Mouse (Mus musculus) neural tube, embryonic 15.5 days (tissue): ENCODE measurements around the gene Col18a1. TPM values are rescaled to one million over a fixed set of nuclear protein-coding genes. Genes with fewer than 3 reads are reported as not detected.
A peak's percentile ranks its signal among the peaks of the same experiment; 100 is the strongest.

Experiments
- ATAC-seq: fragments of 200-750 bp; cut with Nextera tagmentation; 2 replicates; pipeline ENCODE4 v1.8.0; 2017; ENCODE audit warnings: mild to moderate bottlenecking, moderate TSS enrichment, moderate library complexity; ENCODE audit not compliant: low FRiP score
- H3K27ac ChIP-seq: fragments of 300-500 bp; sonication (generic); replicated peaks from 2 replicates; pipeline ENCODE4 v1.5.1; 2015; ENCODE audit warnings: mild to moderate bottlenecking, inconsistent platforms
- H3K27me3 ChIP-seq: fragments of 300-500 bp; sonication (generic); replicated peaks from 2 replicates; pipeline ENCODE4 v1.6.1; 2015; ENCODE audit warnings: inconsistent platforms
- H3K36me3 ChIP-seq: fragments of 300-500 bp; sonication (generic); 2 replicates; pipeline ENCODE4 v1.6.1; 2015; ENCODE audit warnings: inconsistent platforms
- H3K4me1 ChIP-seq: fragments of 300-500 bp; sonication (generic); 2 replicates; pipeline ENCODE4 v1.6.1; 2015; ENCODE audit warnings: inconsistent platforms
- H3K4me2 ChIP-seq: fragments of 300-500 bp; sonication (generic); 2 replicates; pipeline ENCODE4 v1.6.1; 2015; ENCODE audit warnings: inconsistent platforms, mild to moderate bottlenecking, moderate library complexity
- H3K4me3 ChIP-seq: fragments of 300-500 bp; sonication (generic); replicated peaks from 2 replicates; pipeline ENCODE4 v1.5.1; 2015; ENCODE audit warnings: mild to moderate bottlenecking, inconsistent platforms
- H3K9ac ChIP-seq: fragments of 300-500 bp; sonication (generic); replicated peaks from 2 replicates; pipeline ENCODE4 v1.6.1; 2015; ENCODE audit warnings: mild to moderate bottlenecking, inconsistent platforms
- H3K9me3 ChIP-seq: fragments of 300-500 bp; sonication (generic); replicated peaks from 2 replicates; pipeline ENCODE4 v1.6.1; 2016; ENCODE audit warnings: inconsistent platforms
- WGBS: fragments of 180-500 bp; shearing (Covaris S2); methylation state at CpG from one replicate; pipeline ENCODE4 v1.1.7; 2015; ENCODE audit warnings: mixed read lengths; 5-methylcytosine and 5-hydroxymethylcytosine counted together
- polyA plus RNA-seq: library from polyadenylated mRNA; unstranded; fragments of >200 nt; fragmentation: Nextera tagmentation; extraction: Ambion mirVana; gene quantifications from 2 replicates; pipeline ENCODE4 v1.2.1, GENCODE M21; 2015

Col18a1 gene
- polyA plus RNA-seq, 1 experiment from 2014 or later, result 37.5 TPM

DNA sequence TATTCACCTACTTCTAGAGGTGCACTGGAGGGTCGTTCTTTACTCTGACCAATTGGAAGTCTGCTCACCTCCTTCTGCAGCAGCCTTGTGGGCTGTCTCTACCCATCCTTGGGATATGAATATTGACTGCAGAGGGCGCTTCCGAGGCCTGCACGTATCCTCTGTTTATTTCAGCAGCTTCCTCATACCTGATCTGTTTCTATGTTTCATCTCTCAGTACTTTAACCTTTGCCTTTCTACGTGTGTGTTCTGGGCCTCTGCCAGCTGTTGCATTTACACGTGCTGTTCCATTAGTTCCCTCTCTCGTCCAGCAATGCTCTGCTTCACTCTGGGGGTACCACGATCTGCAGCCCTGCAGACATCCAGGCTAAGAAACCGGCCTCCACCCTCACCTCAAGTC lies 148.7 kb downstream of the Col18a1 start:
- Histone ChIP-seq H3K36me3 (no peaks in the 10 kb centered on the region), H3K4me1 (peaks cover 7% of the 10 kb centered on the region; the same call in 1 of the 2 replicates), H3K27me3 (no peaks in the 10 kb centered on the region), H3K27ac (no peak overlapping the region), H3K4me3 (no peak overlapping the region), H3K4me2 (no peak overlapping the region), H3K9me3 (no peaks in the 10 kb centered on the region), H3K9ac (no peak overlapping the region)
- ATAC-seq, result 0 out of 2 replicates have a peak, but pooled peaks have one; percentile 6
- WGBS, result 71% methylated on average over 9 of the region's 9 CpGs

DNA sequence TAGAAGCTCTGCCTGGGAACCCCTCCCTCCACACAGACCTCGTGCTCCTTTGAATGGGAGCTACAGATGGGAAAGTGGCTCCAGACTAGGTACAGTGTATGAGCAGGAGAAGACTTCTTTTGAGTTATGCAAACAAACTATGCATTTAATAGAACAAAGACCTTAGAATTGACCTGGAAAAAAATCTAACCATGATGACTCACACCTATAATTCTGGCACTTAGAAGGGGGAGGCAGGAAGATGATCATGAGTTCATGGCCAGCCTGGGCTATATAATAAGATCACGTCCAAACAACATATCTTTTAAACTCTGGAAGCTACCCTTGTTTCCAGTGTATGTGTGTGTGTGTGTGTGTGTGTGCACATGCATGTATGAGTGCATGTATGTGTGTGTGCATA lies 149.3 kb downstream of the Col18a1 start:
- H3K4me1 ChIP-seq, result peaks cover 7% of the 10 kb centered on the region; the same call in 1 of the 2 replicates
- no peaks in the 10 kb centered on the region for H3K36me3 ChIP-seq
- H3K9ac ChIP-seq, result no peak overlapping the region
- H3K27ac ChIP-seq, result no peak overlapping the region; the same call in 1 of the 2 replicates
- no peak overlapping the region for H3K4me2 ChIP-seq
- no peaks in the 10 kb centered on the region for H3K9me3 ChIP-seq
- no peaks in the 10 kb centered on the region for H3K27me3 ChIP-seq
- H3K4me3 ChIP-seq, result no peak overlapping the region
- 74% methylated on average over 2 of the region's 2 CpGs for WGBS
- no peak for ATAC-seq

DNA sequence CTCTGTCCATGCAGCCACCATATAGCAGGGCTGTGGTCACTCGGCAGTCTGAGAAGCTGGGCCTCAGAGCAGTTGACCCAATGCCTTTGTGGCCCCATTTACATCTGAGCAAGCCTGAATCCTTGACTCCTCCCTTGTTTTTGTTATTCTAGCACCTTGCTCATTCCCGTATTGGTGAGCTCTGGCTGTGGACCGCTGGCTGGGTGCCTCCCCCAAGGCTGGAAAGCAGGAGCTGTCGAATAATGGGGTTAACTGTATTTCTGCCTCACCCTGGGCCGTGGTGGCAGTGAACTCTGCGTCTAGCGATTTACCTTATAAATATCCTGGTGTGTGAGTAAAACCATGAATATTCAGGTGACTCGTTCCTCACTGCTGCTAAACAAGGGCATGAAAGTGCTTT lies 149.8 kb downstream of the Col18a1 start:
- peaks cover 4% of the 10 kb centered on the region; the same call in 1 of the 2 replicates for H3K4me1 ChIP-seq
- H3K9ac ChIP-seq, result no peak overlapping the region
- no peaks in the 10 kb centered on the region for H3K9me3 ChIP-seq
- no peak overlapping the region for H3K4me2 ChIP-seq
- no peaks in the 10 kb centered on the region for H3K27me3 ChIP-seq
- 21% methylated on average over 8 of the region's 8 CpGs for WGBS
- H3K27ac ChIP-seq, result no peak overlapping the region; the same call in 1 of the 2 replicates
- H3K4me3 ChIP-seq, result no peak overlapping the region
- ATAC-seq, result no peak
- no peaks in the 10 kb centered on the region for H3K36me3 ChIP-seq

DNA sequence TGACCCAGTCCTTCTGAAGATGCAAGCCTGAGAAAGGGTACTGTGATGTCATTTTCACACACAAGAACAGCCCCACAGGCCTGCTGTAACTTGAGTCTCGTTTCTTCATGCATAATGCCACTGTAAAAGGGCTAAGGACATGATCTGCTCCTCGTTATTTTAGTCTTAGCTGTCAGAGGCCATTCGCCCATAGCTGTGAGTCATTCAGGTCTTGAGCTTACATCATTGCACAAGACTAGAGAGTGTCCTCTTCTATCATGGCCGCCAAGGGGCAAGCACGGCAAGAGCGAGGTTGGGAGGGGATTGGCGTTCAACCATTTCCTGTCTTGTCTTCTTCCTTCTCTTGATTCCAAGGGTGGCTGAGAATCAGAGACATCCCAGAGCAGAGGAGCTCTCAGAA lies 150.3 kb downstream of the Col18a1 start:
- H3K4me2 ChIP-seq, result no peak overlapping the region
- no peaks in the 10 kb centered on the region; the same call in 1 of the 2 replicates for H3K4me1 ChIP-seq
- H3K9ac ChIP-seq, result no peak overlapping the region
- H3K9me3 ChIP-seq, result no peaks in the 10 kb centered on the region
- no peak overlapping the region for H3K27ac ChIP-seq
- no peaks in the 10 kb centered on the region for H3K36me3 ChIP-seq
- H3K27me3 ChIP-seq, result no peaks in the 10 kb centered on the region
- no peak overlapping the region for H3K4me3 ChIP-seq
- 92% methylated on average over 7 of the region's 7 CpGs for whole genome bisulfite sequencing
- no peak for ATAC-seq

DNA sequence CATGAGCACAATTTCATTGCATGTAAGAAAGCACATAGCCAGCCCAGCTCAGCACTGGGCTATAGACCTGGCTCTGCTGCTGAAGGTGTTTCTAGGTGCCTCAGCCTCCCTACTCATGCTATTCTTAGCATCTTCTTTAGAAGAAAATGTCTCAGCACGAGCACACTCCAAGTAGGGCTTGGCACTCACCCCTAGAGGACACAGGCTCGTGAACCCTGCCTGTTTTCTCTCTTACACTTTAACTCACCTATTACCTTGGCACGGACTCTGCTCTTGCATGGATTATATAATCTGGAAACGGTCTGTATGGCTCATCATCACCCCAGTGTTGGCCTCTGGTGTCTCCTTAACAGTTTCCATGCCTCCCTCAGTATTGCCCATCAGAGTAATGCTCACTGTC lies 154.7 kb downstream of the Col18a1 start:
- Histone ChIP-seq H3K36me3 (no peaks in the 10 kb centered on the region), H3K9me3 (no peaks in the 10 kb centered on the region), H3K4me1 (peaks cover 15% of the 10 kb centered on the region), H3K4me3 (no peak overlapping the region), H3K27me3 (no peaks in the 10 kb centered on the region), H3K4me2 (no peak overlapping the region), H3K9ac (no peak overlapping the region), H3K27ac (no peak overlapping the region)
- ATAC-seq, result no peak
- WGBS, result 84% methylated on average over 4 of the region's 4 CpGs

DNA sequence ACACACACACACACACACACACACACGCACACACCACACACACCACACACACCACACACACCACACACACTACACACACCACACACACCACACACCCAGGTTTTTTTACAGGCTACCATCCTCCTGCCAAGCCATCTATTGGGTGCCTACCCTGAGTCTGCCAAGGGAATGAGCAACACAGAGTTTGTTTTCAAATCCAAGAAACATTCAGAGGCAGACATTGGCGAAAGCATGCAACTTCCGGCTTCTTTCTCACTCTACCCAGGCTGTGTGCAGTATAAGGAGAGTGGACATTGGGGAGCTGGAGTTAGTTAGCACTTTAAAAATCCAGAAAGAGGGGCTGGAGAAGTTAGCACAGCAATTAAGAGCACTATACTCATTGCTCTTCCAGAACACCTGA lies 157.7 kb downstream of the Col18a1 start:
- Histone ChIP-seq H3K27ac (0 out of 2 replicates have a peak overlapping the region, but pooled peaks have one; percentile 23), H3K4me3 (no peak overlapping the region), H3K27me3 (no peaks in the 10 kb centered on the region), H3K4me1 (peaks cover 15% of the 10 kb centered on the region), H3K36me3 (no peaks in the 10 kb centered on the region), H3K4me2 (no peak overlapping the region), H3K9ac (no peak overlapping the region), H3K9me3 (no peaks in the 10 kb centered on the region)
- no peak for ATAC-seq
- 89% methylated on average over 3 of the region's 3 CpGs for WGBS

DNA sequence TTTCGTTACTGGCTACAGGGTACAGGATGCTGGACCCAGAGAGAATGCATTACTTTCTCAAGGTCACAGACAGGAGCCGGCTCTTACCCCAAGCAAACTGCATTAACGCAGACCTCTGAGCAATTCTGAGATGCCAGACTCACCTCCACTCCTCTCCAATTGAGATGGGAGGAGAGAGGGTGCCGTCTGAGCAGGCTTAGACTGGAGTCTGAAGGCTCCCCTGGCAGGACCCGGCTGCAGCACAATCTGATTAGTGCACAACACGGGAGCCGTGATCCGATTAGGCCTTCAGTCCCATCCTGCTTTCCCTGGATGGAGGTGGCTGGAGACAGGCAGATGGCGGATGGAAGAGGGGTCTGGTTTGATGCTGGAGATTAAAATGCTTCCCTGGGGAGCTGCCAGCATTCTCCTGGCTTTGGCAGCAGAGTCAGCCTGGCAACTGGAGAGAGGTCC lies 158.2 kb downstream of the Col18a1 start:
- peaks cover 15% of the 10 kb centered on the region for H3K4me1 ChIP-seq
- WGBS, result 18% methylated on average over 9 of the region's 9 CpGs
- H3K27ac ChIP-seq, result peak overlapping the region; percentile 65
- H3K36me3 ChIP-seq, result no peaks in the 10 kb centered on the region
- no peaks in the 10 kb centered on the region for H3K9me3 ChIP-seq
- H3K4me3 ChIP-seq, result no peak overlapping the region
- H3K4me2 ChIP-seq, result no peak overlapping the region
- H3K27me3 ChIP-seq, result no peaks in the 10 kb centered on the region
- ATAC-seq, result peak; percentile 61; the same call in 1 of the 2 replicates
- H3K9ac ChIP-seq, result no peak overlapping the region

DNA sequence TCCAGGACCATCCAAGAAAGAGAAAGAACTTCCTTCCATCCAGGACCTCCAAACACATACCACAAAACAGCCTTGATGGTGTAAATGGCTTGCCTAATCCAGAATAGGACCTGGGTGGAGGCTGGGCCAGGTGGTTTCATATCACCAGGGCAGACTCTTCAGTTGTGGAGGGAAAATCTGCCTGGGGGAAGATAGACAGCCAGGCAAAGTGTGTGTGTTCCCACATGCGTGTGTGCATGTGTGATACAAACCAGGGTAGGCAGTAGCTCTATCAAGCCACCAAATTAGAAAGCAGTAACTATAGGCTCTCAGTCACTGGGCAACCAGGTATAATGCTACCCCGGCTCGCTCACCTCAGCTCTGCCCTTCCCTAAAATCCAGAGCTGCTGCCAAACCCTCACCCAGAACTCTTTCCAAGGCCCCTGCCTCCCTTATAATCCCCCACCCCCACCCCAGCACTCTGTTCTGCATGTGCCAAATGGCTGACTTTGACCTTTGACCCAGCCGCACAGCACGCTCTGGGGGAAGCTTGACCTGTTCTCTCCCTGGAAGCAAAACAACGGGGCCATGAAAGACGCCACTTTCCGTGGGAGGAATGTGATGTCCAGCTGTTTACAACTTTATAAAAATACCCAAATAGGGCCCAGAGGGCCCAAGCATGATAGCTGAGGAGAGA lies 158.8 kb downstream of the Col18a1 start:
- no peaks in the 10 kb centered on the region for H3K27me3 ChIP-seq
- ATAC-seq, result no peak; the same call in 1 of the 2 replicates
- H3K4me1 ChIP-seq, result peaks cover 15% of the 10 kb centered on the region
- H3K9ac ChIP-seq, result no peak overlapping the region
- H3K9me3 ChIP-seq, result no peaks in the 10 kb centered on the region
- H3K36me3 ChIP-seq, result no peaks in the 10 kb centered on the region
- 35% methylated on average over 8 of the region's 8 CpGs for WGBS
- H3K4me2 ChIP-seq, result no peak overlapping the region
- no peak overlapping the region for H3K4me3 ChIP-seq
- peak overlapping the region; percentile 65; the same call in 1 of the 2 replicates for H3K27ac ChIP-seq

DNA sequence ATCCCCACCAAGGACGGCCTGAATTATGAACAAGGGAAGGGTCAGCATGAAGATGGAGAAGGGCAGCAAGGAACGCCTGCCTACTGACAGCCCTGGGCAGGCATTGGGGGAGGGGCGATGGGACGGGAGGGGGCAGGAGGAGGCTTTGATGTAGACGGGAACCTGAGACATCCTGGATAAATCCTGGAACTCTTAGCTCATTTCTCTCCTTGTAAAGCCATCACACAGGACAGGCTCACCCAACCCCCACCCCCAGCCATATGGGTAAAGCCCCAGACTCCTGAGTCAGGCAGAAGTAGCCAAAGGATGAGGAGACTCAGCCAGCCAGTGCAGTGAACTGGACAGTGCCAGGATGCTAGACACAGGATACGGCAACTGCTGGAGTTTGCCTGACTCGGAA lies 161.4 kb downstream of the Col18a1 start:
- H3K4me1 ChIP-seq, result peaks cover 15% of the 10 kb centered on the region
- ATAC-seq, result no peak
- H3K9me3 ChIP-seq, result no peaks in the 10 kb centered on the region
- H3K27ac ChIP-seq, result no peak overlapping the region
- no peak overlapping the region for H3K4me3 ChIP-seq
- H3K4me2 ChIP-seq, result no peak overlapping the region
- 32% methylated on average over 7 of the region's 7 CpGs for WGBS
- H3K36me3 ChIP-seq, result no peaks in the 10 kb centered on the region
- H3K27me3 ChIP-seq, result no peaks in the 10 kb centered on the region
- no peak overlapping the region for H3K9ac ChIP-seq

Other genes with a start within 250 kb of the Col18a1 start
- gene Pcbp3, start 204.7 kb downstream of the Col18a1 start, polyA plus RNA-seq, result 98.8 and 103 TPM in 2 replicates
- 37.9 and 39.2 TPM in 2 replicates for gene Slc19a1, start 134.3 kb downstream of the Col18a1 start, polyA plus RNA-seq
- gene Pofut2, start 92.7 kb upstream of the Col18a1 start, polyA plus RNA-seq, result 57.5 and 63.9 TPM in 2 replicates